Mouse (Mus musculus): ENCODE data around the gene Epha2. TPM values are rescaled to one million over a fixed set of nuclear protein-coding genes. Genes with fewer than 3 reads are reported as not detected.

Epha2 gene
- polyA plus RNA-seq, 1 experiment, result 46.8 TPM

DNA sequence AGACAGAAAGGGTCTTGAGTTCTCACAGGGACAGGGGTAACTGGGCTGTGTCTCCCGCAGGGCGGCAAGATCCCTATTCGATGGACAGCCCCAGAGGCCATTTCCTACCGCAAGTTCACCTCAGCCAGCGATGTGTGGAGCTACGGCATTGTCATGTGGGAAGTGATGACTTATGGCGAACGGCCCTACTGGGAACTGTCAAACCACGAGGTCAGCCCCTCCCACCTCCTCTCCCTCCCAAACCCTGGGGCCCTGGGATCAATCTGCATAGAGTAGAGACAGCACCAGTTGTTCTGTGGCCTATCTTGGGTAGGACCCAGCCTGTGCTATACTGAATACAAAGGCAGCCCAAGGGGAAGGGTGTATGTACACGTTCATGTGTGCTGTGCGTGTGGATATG lies 21.5 kb downstream of the Epha2 start:
- no peak for TF ChIP-seq E2F4 (IDR thresholded peaks at IDR 0.05; ENCODE audit: insufficient read depth)
- TF ChIP-seq CEBPB (IDR thresholded peaks at IDR 0.05; ENCODE audit: insufficient read depth, poor library complexity, severe bottlenecking), result no peak
- no peak for TF ChIP-seq MYOD1 (IDR thresholded peaks at IDR 0.05; ENCODE audit: control insufficient read depth in 1 of 3, insufficient read length in 2 of 3, low read depth in 2 of 3)
- TF ChIP-seq POLR2A (IDR thresholded peaks at IDR 0.05; ENCODE audit: insufficient read length, low read depth), result no peak
- no peak for TF ChIP-seq USF1 (IDR thresholded peaks at IDR 0.05; ENCODE audit: low read depth)
- TF ChIP-seq SRF (IDR thresholded peaks at IDR 0.05; ENCODE audit: control insufficient read depth, insufficient read length, low read depth), result no peak
- Histone ChIP-seq H3K27me3 (ENCODE audit: control insufficient read depth, insufficient read depth, insufficient read length) (no peaks in the 10 kb centered on the region), H3K4me3 (no peak overlapping the region), H3K4me2 (ENCODE audit: low read depth) (no peak overlapping the region), H3K36me3 (ENCODE audit: control insufficient read depth, insufficient read depth) (peaks cover 55% of the 10 kb centered on the region), H3ac (ENCODE audit: control insufficient read depth, insufficient read length) (no peak overlapping the region), H3K79me2 (ENCODE audit: control insufficient read depth, insufficient read depth) (no peaks in the 10 kb centered on the region)

DNA sequence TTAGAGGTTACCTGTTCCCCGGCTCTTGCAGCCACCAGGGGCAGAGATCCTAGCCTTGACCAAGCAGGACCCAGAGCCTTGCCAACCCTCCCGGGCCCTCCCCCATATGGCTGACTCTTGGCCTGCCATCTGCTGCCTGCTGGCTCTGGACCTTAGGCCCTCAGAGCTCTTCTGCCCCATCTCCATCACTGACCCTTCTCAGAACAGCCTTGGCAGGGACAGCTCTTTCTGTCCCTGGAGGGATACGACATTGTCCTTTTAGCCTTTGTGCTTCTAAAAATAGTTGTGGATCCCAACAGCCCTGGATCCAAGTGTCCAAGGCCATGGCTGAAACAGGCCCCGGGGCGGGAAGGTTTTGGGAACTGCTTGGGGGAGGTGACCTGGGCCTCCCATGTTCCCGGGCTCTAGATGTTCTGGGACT lies 23.7 kb downstream of the Epha2 start:
- no peak overlapping the region for H3K4me3 ChIP-seq
- H3K27me3 ChIP-seq (ENCODE audit: control insufficient read depth, insufficient read depth, insufficient read length), result no peaks in the 10 kb centered on the region
- H3ac ChIP-seq (ENCODE audit: control insufficient read depth, insufficient read length), result no peak overlapping the region
- peaks cover 40% of the 10 kb centered on the region for H3K36me3 ChIP-seq (ENCODE audit: control insufficient read depth, insufficient read depth)
- H3K79me2 ChIP-seq (ENCODE audit: control insufficient read depth, insufficient read depth), result no peaks in the 10 kb centered on the region
- TF ChIP-seq E2F4 (IDR thresholded peaks at IDR 0.05; ENCODE audit: insufficient read depth), result no peak
- no peak for TF ChIP-seq USF1 (IDR thresholded peaks at IDR 0.05; ENCODE audit: low read depth)
- TF ChIP-seq POLR2A (IDR thresholded peaks at IDR 0.05; ENCODE audit: insufficient read length, low read depth), result no peak
- TF ChIP-seq TCF3 (IDR thresholded peaks at IDR 0.05; ENCODE audit: insufficient read length, low read depth), result no peak
- TF ChIP-seq REST (IDR thresholded peaks at IDR 0.05; ENCODE audit: insufficient read depth, insufficient read length), result no peak
- TF ChIP-seq SRF (IDR thresholded peaks at IDR 0.05; ENCODE audit: control insufficient read depth, insufficient read length, low read depth), result no peak
- no peak for TF ChIP-seq MAX (IDR thresholded peaks at IDR 0.05; ENCODE audit: low read depth)
- TF ChIP-seq MYOD1 (IDR thresholded peaks at IDR 0.05; ENCODE audit: control insufficient read depth in 1 of 3, insufficient read length in 2 of 3, low read depth in 2 of 3), result no peak
- TF ChIP-seq MYOG (IDR thresholded peaks at IDR 0.05; ENCODE audit: control insufficient read depth in 1 of 3, insufficient read depth in 1 of 3, insufficient read length in 2 of 3, low read depth in 2 of 3), result no peak
- TF ChIP-seq CEBPB (IDR thresholded peaks at IDR 0.05; ENCODE audit: insufficient read depth, poor library complexity, severe bottlenecking), result no peak
- no peak overlapping the region for H3K4me2 ChIP-seq (ENCODE audit: low read depth)

DNA sequence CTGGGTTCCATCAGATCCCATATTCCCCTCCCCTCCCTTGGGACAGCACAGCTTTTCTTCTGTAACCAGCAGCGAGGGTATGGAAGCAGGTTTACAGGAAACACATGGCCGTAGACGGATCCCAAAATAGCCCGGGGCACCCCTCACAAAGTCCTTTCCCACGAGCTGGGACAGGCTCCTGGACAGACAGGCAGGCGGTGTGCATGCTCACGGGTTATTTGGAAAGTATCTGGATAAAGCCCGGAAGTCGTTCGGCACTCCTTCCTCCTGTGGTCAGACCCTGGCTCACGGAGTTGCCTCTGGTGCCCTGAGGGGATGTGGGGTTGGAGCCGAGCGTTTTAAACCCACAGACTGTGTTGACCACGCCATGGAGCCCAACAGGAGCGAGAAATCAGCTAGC lies 24.6 kb downstream of the Epha2 start:
- TF ChIP-seq CEBPB (IDR thresholded peaks at IDR 0.05; ENCODE audit: insufficient read depth, poor library complexity, severe bottlenecking) (no peak), TCF3 (IDR thresholded peaks at IDR 0.05; ENCODE audit: insufficient read length, low read depth) (no peak), MYOD1 (IDR thresholded peaks at IDR 0.05; ENCODE audit: control insufficient read depth in 1 of 3, insufficient read length in 2 of 3, low read depth in 2 of 3) (no peak), MAX (IDR thresholded peaks at IDR 0.05; ENCODE audit: low read depth) (no peak), MYOG (IDR thresholded peaks at IDR 0.05; ENCODE audit: control insufficient read depth in 1 of 3, insufficient read depth in 1 of 3, insufficient read length in 2 of 3, low read depth in 2 of 3) (no peak), POLR2AphosphoS2 (IDR thresholded peaks at IDR 0.05; ENCODE audit: insufficient read length, low read depth) (no peak), SRF (IDR thresholded peaks at IDR 0.05; ENCODE audit: control insufficient read depth, insufficient read length, low read depth) (no peak), USF1 (IDR thresholded peaks at IDR 0.05; ENCODE audit: low read depth) (no peak), REST (IDR thresholded peaks at IDR 0.05; ENCODE audit: insufficient read depth, insufficient read length) (no peak), TCF12 (IDR thresholded peaks at IDR 0.05; ENCODE audit: insufficient read depth, poor library complexity, severe bottlenecking) (no peak), POLR2A (IDR thresholded peaks at IDR 0.05; ENCODE audit: insufficient read length, low read depth) (no peak), E2F4 (IDR thresholded peaks at IDR 0.05; ENCODE audit: insufficient read depth) (no peak)
- H3K36me3 ChIP-seq (ENCODE audit: control insufficient read depth, insufficient read depth), result peaks cover 40% of the 10 kb centered on the region
- no peak overlapping the region for H3K4me3 ChIP-seq
- no peaks in the 10 kb centered on the region for H3K79me2 ChIP-seq (ENCODE audit: control insufficient read depth, insufficient read depth)
- H3K27me3 ChIP-seq (ENCODE audit: control insufficient read depth, insufficient read depth, insufficient read length), result no peaks in the 10 kb centered on the region
- no peak overlapping the region for H3ac ChIP-seq (ENCODE audit: control insufficient read depth, insufficient read length)
- no peak overlapping the region for H3K4me2 ChIP-seq (ENCODE audit: low read depth)

DNA sequence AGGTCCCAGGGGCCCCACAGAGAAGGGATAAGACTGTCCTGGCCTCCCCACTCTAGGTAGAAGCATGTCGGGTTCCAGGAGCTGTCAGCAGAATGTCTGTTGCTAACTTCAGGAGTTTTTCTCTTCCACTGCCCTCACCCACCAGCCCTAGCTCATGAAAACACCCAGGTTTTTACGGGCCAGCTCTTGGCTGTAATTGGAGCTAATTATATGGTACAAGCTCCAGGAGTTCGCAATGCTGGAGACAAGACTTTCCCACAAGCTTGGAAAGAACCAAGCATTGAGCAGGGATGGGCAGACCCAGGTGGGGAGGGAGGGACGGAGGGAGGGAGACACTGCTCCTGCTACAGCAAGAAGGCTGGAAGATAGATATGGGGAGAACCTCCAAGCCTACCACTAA lies 26.0 kb downstream of the Epha2 start:
- H3K79me2 ChIP-seq (ENCODE audit: control insufficient read depth, insufficient read depth), result no peaks in the 10 kb centered on the region
- H3K4me3 ChIP-seq, result no peak overlapping the region
- TF ChIP-seq USF1 (IDR thresholded peaks at IDR 0.05; ENCODE audit: low read depth) (no peak), MAX (IDR thresholded peaks at IDR 0.05; ENCODE audit: low read depth) (no peak)
- peaks cover 33% of the 10 kb centered on the region for H3K36me3 ChIP-seq (ENCODE audit: control insufficient read depth, insufficient read depth)
- H3ac ChIP-seq (ENCODE audit: control insufficient read depth, insufficient read length), result no peak overlapping the region
- H3K4me2 ChIP-seq (ENCODE audit: low read depth), result no peak overlapping the region
- no peaks in the 10 kb centered on the region for H3K27me3 ChIP-seq (ENCODE audit: control insufficient read depth, insufficient read depth, insufficient read length)

DNA sequence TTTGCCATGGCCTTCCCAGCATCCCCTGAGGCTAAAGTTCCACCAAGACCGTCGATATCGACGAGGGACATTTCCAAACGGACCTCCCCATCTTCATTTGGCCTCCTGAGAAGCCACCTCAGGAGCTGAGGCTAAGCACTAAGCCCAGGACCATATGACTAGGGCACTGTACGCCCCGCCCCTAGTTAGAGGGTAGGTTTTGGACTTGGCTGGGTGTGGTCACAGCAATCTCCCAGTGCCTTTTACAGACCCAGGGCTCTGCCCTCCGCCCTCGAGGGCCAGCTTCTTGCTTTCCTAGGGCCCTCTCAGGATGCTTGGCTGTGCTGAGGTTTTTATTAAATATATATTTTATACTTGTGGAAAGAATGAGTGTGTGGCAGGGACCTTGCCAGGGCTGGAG lies 27.7 kb downstream of the Epha2 start:
- Histone ChIP-seq H3K27me3 (ENCODE audit: control insufficient read depth, insufficient read depth, insufficient read length) (no peaks in the 10 kb centered on the region), H3K79me2 (ENCODE audit: control insufficient read depth, insufficient read depth) (no peaks in the 10 kb centered on the region), H3ac (ENCODE audit: control insufficient read depth, insufficient read length) (no peak overlapping the region), H3K4me2 (ENCODE audit: low read depth) (no peak overlapping the region), H3K4me3 (no peak overlapping the region), H3K36me3 (ENCODE audit: control insufficient read depth, insufficient read depth) (peaks cover 19% of the 10 kb centered on the region)
- TF ChIP-seq TCF3 (IDR thresholded peaks at IDR 0.05; ENCODE audit: insufficient read length, low read depth) (no peak), REST (IDR thresholded peaks at IDR 0.05; ENCODE audit: insufficient read depth, insufficient read length) (no peak), CEBPB (IDR thresholded peaks at IDR 0.05; ENCODE audit: insufficient read depth, poor library complexity, severe bottlenecking) (no peak), POLR2A (IDR thresholded peaks at IDR 0.05; ENCODE audit: insufficient read length, low read depth) (no peak), TCF12 (IDR thresholded peaks at IDR 0.05; ENCODE audit: insufficient read depth, poor library complexity, severe bottlenecking) (no peak), SRF (IDR thresholded peaks at IDR 0.05; ENCODE audit: control insufficient read depth, insufficient read length, low read depth) (no peak), USF1 (IDR thresholded peaks at IDR 0.05; ENCODE audit: low read depth) (no peak), E2F4 (IDR thresholded peaks at IDR 0.05; ENCODE audit: insufficient read depth) (no peak), MYOG (IDR thresholded peaks at IDR 0.05; ENCODE audit: control insufficient read depth in 1 of 3, insufficient read depth in 1 of 3, insufficient read length in 2 of 3, low read depth in 2 of 3) (no peak), MAX (IDR thresholded peaks at IDR 0.05; ENCODE audit: low read depth) (no peak), POLR2AphosphoS2 (IDR thresholded peaks at IDR 0.05; ENCODE audit: insufficient read length, low read depth) (no peak), MYOD1 (IDR thresholded peaks at IDR 0.05; ENCODE audit: control insufficient read depth in 1 of 3, insufficient read length in 2 of 3, low read depth in 2 of 3) (no peak)
